Mouse (Mus musculus): ENCODE measurements around the gene Psma7.
A peak's percentile ranks its signal among the peaks of the same experiment; 100 is the strongest.

Gene Psma7

DNA sequence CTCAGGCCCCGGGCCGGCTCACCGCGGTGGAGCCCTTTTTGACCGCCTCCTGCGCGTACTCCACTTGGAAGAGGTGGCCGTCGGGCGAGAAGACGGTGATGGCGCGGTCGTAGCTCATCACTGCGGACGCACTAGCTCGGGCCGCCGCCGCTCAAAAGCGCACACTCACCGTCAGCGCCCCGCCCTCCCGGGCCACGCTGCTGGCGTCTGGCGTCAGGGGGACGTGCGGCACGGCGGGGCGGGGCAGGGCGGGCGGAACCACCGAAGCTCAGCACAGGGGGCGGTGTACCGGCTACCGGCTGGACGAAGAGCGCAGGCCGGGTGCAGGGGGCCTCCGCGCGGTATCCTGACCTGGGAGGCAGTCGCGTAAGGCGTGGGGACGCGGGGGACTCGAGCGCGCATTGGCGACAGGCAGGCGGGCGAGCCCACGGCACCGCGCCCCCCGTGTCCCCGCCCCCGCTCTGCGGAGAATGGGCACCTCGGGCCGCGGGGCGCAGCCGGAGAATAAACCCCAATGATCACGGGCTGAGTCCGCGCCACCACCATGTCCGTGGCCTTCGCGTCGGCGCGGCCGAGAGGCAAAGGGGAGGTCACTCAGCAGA lies at the start of gene Psma7, which contains the start of gene Ss18l1:
Gene Psma7 (minus strand): TSS at position 178 of the 602 bp plus-strand sequence.
Gene Ss18l1 (plus strand): TSS at position 254 of the 602 bp plus-strand sequence.
- peak; percentile 92 to 94 for DNase-seq

DNA sequence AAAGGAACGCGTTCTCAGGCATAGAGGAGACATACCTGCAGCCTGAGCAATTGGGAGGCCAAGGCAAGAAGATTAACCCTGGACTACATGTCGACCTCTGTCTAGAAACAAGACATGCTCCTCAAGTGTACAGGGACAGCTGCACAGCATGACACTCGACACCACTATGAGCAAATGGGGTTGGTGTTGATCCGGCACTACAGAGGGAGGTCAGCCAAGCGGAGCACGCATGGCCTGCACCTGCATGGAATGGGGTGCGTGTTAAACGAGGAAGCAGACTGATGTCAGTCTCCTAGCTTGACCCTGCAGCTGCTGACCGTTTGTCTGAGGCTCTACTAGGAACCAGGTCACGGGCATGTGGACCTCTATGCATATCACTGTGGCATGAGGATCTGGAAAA lies 48.1 kb upstream of the Psma7 start:
- DNase-seq, result peak in 1 of 2 experiments; percentile 13

DNA sequence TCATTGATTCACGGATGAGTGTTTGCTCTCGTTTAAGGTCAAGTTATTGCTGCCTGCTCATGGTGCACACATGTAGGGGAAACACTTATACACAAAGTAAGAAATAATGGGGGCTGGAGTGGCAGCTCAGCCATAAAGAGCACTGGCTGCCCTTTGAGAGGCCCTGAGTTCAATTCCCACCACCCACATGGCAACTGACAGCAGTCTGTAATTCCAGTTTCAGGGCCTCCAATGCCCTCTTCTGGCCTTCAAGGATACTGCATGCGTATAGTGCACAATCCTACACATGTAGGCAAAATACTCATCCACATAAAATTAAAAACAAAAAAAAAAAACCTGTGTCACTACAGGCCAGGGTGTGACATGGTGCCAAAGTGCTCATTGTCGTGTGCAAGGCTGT lies 45.2 kb upstream of the Psma7 start:
- no peak for DNase-seq

DNA sequence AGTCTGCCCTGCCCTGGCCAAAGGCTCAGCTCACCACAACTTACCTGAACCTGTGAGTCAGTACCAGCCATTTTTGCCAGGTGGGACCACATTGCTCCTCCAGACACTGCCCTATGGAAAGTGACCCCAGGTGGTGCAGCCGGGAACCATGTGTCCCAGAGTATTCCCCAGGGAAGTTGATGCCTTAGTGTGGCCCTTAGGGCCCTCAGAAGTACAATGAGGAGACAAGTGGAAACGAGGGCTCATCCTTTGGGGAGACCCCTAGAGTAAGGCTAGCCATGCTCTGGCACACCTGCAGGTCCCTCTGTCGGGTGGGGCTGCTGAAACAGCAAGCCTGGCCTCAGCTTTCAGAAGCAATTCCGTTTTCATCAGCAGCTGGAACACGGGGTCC lies 44.4 kb upstream of the Psma7 start:
- peak in 1 of 2 experiments; percentile 14 for DNase-seq

DNA sequence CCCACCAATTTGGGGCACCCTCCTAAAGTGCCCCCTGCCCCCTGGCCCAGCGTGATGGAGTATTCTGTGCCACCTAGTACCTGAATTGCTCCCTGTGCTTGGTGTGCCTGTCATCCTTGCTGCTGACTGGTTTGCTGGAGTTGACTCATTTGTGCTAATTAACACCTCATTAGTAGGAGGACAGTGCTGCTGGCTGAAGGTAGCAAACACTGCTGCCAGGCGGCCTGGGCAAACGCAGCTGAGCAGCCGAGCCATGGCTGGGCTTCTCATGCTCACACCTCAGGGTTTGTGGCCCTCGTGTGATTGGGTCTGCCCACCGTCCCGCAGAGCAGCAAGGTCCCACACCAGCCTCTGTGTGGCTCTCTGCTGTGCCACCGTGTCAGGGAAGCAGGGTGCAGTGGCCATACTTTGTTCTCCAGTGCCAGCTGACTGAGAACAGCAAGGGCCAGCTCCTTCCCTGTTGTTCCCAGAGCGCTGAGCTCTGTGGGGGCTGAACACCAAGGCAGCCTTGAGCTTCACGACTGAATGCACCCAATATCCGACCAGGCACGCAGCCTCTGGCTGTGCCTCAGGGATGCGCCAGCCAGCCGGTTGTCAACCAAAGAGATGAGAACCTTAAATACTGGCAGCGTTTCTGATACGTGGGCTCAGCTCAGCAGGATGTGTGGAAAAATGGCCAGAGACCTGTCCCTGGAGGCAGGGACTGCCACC lies 43.8 kb upstream of the Psma7 start:
- peak in 1 of 2 experiments; percentile 16 for DNase-seq

- DNase-seq, result no peak
These were observed 42.3 kb upstream of the Psma7 start for GRCm38 (mm10) chr2:180084565-180084964.

GRCm38 (mm10) chr2:180083063-180083462 lies 40.8 kb upstream of the Psma7 start:
- DNase-seq, result no peak

GRCm38 (mm10) chr2:180080680-180081079 lies 38.4 kb upstream of the Psma7 start:
- peak in 1 of 2 experiments; percentile 23 for DNase-seq

GRCm38 (mm10) chr2:180077622-180078021 lies 35.4 kb upstream of the Psma7 start:
- no peak for DNase-seq

GRCm38 (mm10) chr2:180072886-180073285 lies 30.7 kb upstream of the Psma7 start:
- no peak for DNase-seq

DNA sequence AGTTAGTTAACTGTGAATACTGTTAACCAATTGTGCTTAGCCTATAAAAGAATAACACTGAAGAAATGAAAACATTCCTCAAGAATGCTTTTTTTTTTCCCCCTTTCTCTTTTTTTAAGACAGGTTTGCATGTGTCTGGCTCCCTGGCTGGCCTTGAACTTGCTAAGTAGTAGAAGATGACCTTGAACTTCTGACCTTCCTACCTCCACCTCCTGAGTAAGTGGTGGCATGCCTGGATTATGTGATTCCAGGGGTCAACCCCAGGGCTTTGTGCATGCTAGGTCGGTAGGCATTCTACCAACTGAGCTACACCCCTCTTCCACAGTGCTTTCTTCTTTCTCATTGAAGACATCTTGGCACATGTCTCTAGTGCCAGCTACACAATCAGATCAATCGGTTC lies 29.4 kb upstream of the Psma7 start:
- no peak for DNase-seq

DNA sequence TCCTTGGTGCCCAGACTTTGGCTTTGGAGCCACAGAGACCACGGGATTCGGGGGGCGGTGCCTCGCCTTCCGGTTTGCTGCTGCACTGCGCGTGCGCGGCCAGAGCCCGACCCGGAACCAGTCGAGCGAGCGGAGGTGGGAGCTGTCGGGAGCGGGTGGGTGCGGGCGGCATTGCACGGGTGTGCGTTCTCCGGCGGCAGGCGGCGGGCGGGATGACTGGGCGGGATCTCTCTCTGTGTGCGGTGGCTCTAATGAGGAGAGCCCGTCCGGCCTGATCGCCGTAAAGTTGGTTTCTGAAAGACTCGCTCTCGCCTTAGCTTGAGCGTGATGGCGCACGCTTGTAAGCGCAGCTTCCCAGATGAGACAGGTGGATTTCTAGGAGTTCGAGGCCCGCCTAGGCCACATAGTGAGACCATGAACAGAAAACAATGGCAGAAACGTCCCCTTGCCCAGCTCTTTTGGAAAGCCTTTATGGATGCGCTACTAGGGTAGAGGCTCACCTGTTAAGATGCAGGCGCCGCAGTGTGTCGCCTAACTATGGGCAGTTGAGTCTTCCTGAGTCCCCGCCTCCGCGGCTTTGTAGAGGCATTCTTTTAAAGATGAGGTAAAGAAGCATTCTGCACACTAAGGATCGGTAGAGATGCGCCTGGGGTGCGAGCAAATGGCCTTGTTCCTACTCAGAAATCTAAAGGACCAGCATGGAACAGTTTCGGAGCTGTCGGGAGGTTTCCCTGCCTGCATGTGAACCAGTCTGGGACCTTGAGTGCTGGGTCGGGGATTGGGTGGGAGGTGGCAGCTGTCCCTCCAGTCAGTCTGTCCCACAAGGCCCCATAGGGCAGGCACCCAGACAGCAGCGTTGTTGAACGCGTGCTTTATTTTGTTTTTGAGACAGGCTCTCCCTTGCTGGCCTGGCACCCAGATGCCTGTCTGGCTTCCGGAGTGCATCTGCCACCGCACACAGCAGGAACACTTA lies 28.5 kb upstream of the Psma7 start, which contains the start of gene Mtg2:
Gene Mtg2 (plus strand): TSS at position 108 of the 973 bp plus-strand sequence.
- DNase-seq, result peak; percentile 96

- DNase-seq, result no peak
These were observed 27.7 kb upstream of the Psma7 start for GRCm38 (mm10) chr2:180069770-180070480.

DNA sequence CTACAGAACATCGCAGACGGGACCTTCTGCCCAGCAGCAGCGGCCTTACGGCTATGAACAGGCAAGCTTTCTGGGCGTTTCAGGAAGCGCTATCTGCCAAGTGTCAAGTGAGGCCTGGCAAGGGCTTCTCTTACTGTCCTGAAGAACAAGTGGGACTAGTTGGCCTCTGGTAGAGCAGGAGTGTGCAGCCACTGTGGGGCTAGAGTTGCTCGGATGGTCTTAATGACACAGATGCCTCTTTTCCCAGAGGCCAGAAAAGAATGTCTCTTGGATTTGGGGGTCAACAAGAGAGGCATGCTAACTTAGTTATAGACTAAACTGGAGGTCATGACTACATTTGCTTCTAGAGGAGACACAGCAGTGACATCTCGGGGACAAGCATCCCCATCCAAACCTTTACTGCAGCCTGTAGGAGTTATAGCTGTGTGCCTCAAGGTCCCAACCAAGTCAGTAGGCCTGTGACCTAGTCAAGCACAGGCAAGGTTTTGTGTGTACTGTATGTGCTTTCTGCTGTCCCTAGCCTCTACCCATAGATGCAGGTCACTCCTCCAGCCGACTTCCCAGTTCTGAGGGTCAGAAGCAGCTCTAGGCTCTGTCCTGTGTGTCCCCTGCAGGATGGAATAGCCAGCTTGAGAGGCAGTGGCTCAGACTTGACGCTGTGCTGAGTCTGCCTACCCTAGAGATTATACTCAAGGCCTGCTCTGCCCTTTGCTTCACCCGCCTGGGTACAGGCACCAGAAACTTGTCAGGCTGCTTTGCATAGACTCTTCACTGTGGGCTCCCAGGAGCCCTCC lies 21.3 kb upstream of the Psma7 start:
- no peak for DNase-seq

DNA sequence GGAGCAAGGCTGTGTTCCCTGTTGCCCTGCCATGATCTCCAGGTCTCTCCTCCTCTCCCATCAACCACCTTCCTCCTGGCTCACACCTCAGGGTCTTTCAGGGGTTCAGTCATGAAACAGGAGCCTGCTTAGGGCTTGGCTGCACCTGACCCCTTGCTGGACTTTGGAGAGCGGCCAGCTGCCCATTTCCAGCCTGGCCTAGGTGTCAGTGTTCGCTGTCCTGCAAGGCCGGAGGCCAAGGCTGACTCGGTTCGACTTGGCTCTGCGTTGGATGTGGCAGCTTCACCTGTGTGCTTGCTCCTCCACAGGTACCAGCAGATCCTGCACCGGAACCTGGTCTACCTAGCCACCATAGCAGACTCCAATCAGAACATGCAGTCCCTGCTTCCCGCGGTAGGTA lies 10.8 kb upstream of the Psma7 start:
- no peak for DNase-seq

GRCm38 (mm10) chr2:180051986-180052733 lies 9.9 kb upstream of the Psma7 start:
- DNase-seq, result peak in 1 of 2 experiments; percentile 44

- peak; percentile 80 to 85 for DNase-seq
These were observed 8.8 kb upstream of the Psma7 start for GRCm38 (mm10) chr2:180050986-180051385.

GRCm38 (mm10) chr2:180047980-180048635 lies 5.9 kb upstream of the Psma7 start:
- DNase-seq, result no peak

- DNase-seq, result no peak
These were observed 5.3 kb upstream of the Psma7 start for GRCm38 (mm10) chr2:180047580-180047979.

DNA sequence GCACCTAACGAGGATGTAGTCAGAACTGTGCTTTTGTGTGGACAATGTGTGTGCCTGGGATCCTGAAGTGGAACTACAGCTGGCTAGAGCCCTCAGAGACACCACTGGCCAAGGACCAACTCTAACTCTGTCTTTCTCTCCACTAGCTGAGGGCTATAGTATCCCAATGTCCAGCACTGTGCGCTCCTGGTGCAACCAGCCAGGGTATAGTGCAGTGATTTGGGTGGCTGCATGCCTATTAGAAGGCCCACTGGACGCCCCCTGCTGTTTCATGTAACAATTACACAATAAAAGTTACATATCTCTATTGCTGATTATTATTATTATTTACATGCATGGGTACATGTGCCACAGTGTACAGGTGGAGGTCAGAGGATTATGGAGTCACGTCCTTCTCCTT lies 3.0 kb upstream of the Psma7 start:
- peak in 1 of 2 experiments; percentile 60 for DNase-seq

All from lung, postnatal 4 days (tissue).